Mouse (Mus musculus) lung, postnatal 0 days (tissue): ENCODE measurements around the gene Eci1. TPM values are rescaled to one million over a fixed set of nuclear protein-coding genes. Genes with fewer than 3 reads are reported as not detected.
A peak's percentile ranks its signal among the peaks of the same experiment; 100 is the strongest.
"Not testable (repeated sequence)": the region's sequence is repeated elsewhere in the genome, so short reads cannot be mapped to it uniquely, and the experiment has no call there.

Source experiments
- ATAC-seq: fragments of 200-750 bp; cut with Nextera tagmentation; 2 replicates; pipeline ENCODE4 v1.8.0; 2017; ENCODE audit warnings: moderate library complexity
- DNase-seq: peaks from one replicate; pipeline ENCODE4 v3.0.0-alpha.2; 2016; ENCODE audit warnings: low spot score
- H3K27ac ChIP-seq: fragments of 300-500 bp; sonication (generic); 2 replicates; pipeline ENCODE4 v1.5.1; 2014; ENCODE audit warnings: antibody characterized with exemption, mild to moderate bottlenecking, low read length, mixed read lengths
- H3K27me3 ChIP-seq: fragments of 300-500 bp; sonication (generic); replicated peaks from 2 replicates; pipeline ENCODE4 v1.6.1; 2014; ENCODE audit warnings: low read length, mixed read lengths; ENCODE audit not compliant: insufficient read depth
- H3K36me3 ChIP-seq: fragments of 300-500 bp; sonication (generic); 2 replicates; pipeline ENCODE4 v1.6.1; 2014; ENCODE audit warnings: low read length, mixed read lengths; ENCODE audit not compliant: insufficient read depth
- H3K4me1 ChIP-seq: fragments of 300-500 bp; sonication (generic); 2 replicates; pipeline ENCODE4 v1.6.1; 2014; ENCODE audit warnings: antibody characterized with exemption, low read depth, low read length, mixed read lengths; ENCODE audit not compliant: insufficient read depth
- H3K4me2 ChIP-seq: fragments of 300-500 bp; sonication (generic); replicated peaks from 2 replicates; pipeline ENCODE4 v1.6.1; 2014; ENCODE audit warnings: low read depth, mild to moderate bottlenecking, low read length, moderate library complexity, mixed read lengths
- H3K4me3 ChIP-seq: fragments of 300-500 bp; sonication (generic); 2 replicates; pipeline ENCODE4 v1.5.1; 2014; ENCODE audit warnings: low read depth, low read length
- H3K9ac ChIP-seq: fragments of 300-500 bp; sonication (generic); replicated peaks from 2 replicates; pipeline ENCODE4 v1.6.1; 2014; ENCODE audit warnings: low read depth, mild to moderate bottlenecking
- H3K9me3 ChIP-seq: fragments of 300-500 bp; sonication (generic); 2 replicates; pipeline ENCODE4 v1.6.1; 2016; ENCODE audit warnings: low read length, mixed read lengths
- CTCF ChIP-seq: IDR thresholded peaks from 2 replicates; pipeline ENCODE4 v1.5.1; 2016; ENCODE audit warnings: antibody characterized with exemption, mild to moderate bottlenecking
- EP300 ChIP-seq: IDR thresholded peaks from 2 replicates; pipeline ENCODE4 v1.6.1; 2016; ENCODE audit warnings: antibody characterized with exemption, mild to moderate bottlenecking, control low read depth
- WGBS: fragments of 180-500 bp; shearing (Covaris S2); extraction: QIAGEN DNeasy Blood & Tissue Kit; methylation state at CpG from one replicate; pipeline ENCODE4 v1.1.7; 2014; 5-methylcytosine and 5-hydroxymethylcytosine counted together
- polyA plus RNA-seq: library from polyadenylated mRNA; unstranded; fragments of >200 nt; fragmentation: Nextera tagmentation; extraction: Ambion mirVana; gene quantifications from 2 replicates; pipeline ENCODE4 v1.2.1, GENCODE M21; 2015

Gene Eci1
- polyA plus RNA-seq, 1 experiment from 2014 or later, result 81.7 TPM

DNA sequence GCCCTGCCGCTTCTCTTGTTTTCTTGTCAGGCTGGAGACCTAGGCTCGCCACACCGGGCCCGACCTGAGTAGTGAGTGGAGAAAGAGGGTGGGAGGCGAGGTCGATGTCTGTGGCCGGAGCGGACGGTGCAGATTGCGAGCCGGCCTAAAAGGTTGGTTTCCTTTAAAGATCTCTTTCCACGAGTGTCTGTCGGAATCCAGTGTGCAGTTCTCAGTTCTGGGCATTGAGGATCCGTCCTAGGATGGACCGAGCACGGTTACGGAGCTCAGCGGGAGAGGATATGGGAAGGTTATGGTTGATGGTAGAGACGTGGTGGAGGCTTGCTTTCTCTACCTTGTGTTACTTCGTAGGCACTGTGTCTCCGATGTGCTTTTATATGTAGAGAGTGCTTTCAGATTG is 11.4 kb upstream of the Eci1 start:
- no peak for DNase-seq
- peak overlapping the region; percentile 86 for H3K4me2 ChIP-seq
- WGBS, result under 1% methylated on average over 21 of the region's 21 CpGs
- no peak for ATAC-seq
- H3K27ac ChIP-seq, result peak overlapping the region; percentile 93
- H3K4me3 ChIP-seq, result peak overlapping the region; percentile 77
- H3K4me1 ChIP-seq, result peaks cover 9% of the 10 kb centered on the region; the same call in 1 of the 2 replicates
- no peaks in the 10 kb centered on the region for H3K27me3 ChIP-seq
- H3K9ac ChIP-seq, result peak overlapping the region; percentile 96
- TF ChIP-seq EP300 (no peak), CTCF (no peak)
- no peaks in the 10 kb centered on the region; the same call in 1 of the 2 replicates for H3K36me3 ChIP-seq
- no peaks in the 10 kb centered on the region for H3K9me3 ChIP-seq

- DNase-seq (no peak), ATAC-seq (no peak)
- 82% methylated on average over 3 of the region's 3 CpGs for WGBS
- Histone ChIP-seq H3K27me3 (no peaks in the 10 kb centered on the region), H3K36me3 (peaks cover 5% of the 10 kb centered on the region; the same call in 1 of the 2 replicates), H3K4me1 (peaks cover 9% of the 10 kb centered on the region; the same call in 1 of the 2 replicates), H3K27ac (no peak overlapping the region), H3K9me3 (no peaks in the 10 kb centered on the region), H3K9ac (no peak overlapping the region), H3K4me2 (peak overlapping the region; percentile 86), H3K4me3 (no peak overlapping the region)
- TF ChIP-seq CTCF, result no peak
- no peak for TF ChIP-seq EP300
These were observed 10.3 kb upstream of the Eci1 start for GRCm38 (mm10) chr17:24416051-24416652.

DNA sequence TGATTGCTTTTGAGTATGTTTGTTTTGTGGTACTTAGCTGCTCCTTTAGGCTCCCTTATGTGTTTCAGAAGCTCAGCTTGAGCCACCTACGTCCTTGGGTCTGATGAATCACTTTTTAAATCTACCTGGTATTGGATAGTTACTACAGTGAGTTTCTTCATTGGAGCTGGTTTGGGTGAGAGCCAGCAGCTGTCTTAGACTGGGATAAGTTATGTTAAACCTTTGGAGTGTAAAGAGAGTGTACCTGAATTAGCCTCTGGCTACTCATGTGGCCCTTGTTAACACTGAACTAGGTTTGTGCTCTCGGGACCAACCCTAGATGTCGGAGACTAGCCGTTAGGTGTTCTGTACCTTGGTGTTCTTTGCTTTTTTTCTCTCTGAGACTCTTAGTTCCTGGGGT is 3.3 kb upstream of the Eci1 start:
- H3K9ac ChIP-seq, result no peak overlapping the region
- TF ChIP-seq CTCF (no peak), EP300 (no peak)
- 89% methylated on average over 4 of the region's 4 CpGs for WGBS
- H3K4me3 ChIP-seq, result no peak overlapping the region
- no peaks in the 10 kb centered on the region for H3K9me3 ChIP-seq
- H3K27me3 ChIP-seq, result no peaks in the 10 kb centered on the region
- no peak for DNase-seq
- no peak for ATAC-seq
- H3K27ac ChIP-seq, result no peak overlapping the region
- H3K36me3 ChIP-seq, result peaks cover 14% of the 10 kb centered on the region; the same call in 1 of the 2 replicates
- H3K4me2 ChIP-seq, result no peak overlapping the region
- no peaks in the 10 kb centered on the region; the same call in 1 of the 2 replicates for H3K4me1 ChIP-seq

- no peaks in the 10 kb centered on the region for H3K9me3 ChIP-seq
- H3K27ac ChIP-seq, result no peak overlapping the region
- 95% methylated on average over 5 of the region's 5 CpGs for WGBS
- H3K9ac ChIP-seq, result no peak overlapping the region
- TF ChIP-seq EP300 (no peak), CTCF (no peak)
- H3K4me1 ChIP-seq, result no peaks in the 10 kb centered on the region; the same call in 1 of the 2 replicates
- H3K4me3 ChIP-seq, result no peak overlapping the region
- no peak overlapping the region for H3K4me2 ChIP-seq
- H3K36me3 ChIP-seq, result peaks cover 14% of the 10 kb centered on the region; the same call in 1 of the 2 replicates
- no peak for DNase-seq
- no peaks in the 10 kb centered on the region for H3K27me3 ChIP-seq
- ATAC-seq, result no peak
These were observed 2.0 kb upstream of the Eci1 start for GRCm38 (mm10) chr17:24424489-24424888.

- peaks cover 14% of the 10 kb centered on the region; the same call in 1 of the 2 replicates for H3K36me3 ChIP-seq
- H3K9me3 ChIP-seq, result not testable (repeated sequence)
These were observed 1.1 kb upstream of the Eci1 start for GRCm38 (mm10) chr17:24425326-24425725.

DNA sequence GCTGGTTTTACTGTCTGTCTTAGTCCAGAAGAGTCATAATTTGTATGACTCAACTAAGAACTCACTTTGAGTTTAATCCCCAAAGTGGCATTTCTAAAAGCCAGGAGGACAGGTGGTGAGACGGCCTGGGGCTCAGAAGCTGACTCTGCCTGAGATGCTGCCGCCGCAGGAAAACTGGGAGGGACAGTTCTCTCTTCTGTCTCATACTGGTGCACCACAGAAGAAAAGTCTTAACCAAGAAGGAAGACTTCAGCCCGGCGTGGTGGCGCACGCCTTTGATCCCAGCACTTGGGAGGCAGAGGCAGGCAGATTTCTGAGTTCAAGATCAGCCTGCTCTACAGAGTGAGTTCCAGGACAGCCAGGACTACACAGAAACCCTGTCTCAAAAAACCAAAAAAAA is 536 bp upstream of the Eci1 start:
- H3K9ac ChIP-seq, result no peak overlapping the region
- H3K4me2 ChIP-seq, result no peak overlapping the region; the same call in 1 of the 2 replicates
- 0 out of 2 replicates have a peak overlapping the region, but pooled peaks have one; percentile 89 for H3K27ac ChIP-seq
- no peaks in the 10 kb centered on the region; the same call in 1 of the 2 replicates for H3K4me1 ChIP-seq
- no peaks in the 10 kb centered on the region for H3K9me3 ChIP-seq
- H3K36me3 ChIP-seq, result peaks cover 11% of the 10 kb centered on the region; the same call in 1 of the 2 replicates
- ATAC-seq, result no peak
- H3K27me3 ChIP-seq, result no peaks in the 10 kb centered on the region
- WGBS, result 92% methylated on average over 7 of the region's 7 CpGs
- TF ChIP-seq EP300 (no peak), CTCF (no peak)
- DNase-seq, result no peak
- no peak overlapping the region for H3K4me3 ChIP-seq

More at GRCm38 (mm10) chr17:24425326-24425725, 1.1 kb upstream of the Eci1 start:
- not testable (repeated sequence) for H3K4me2 ChIP-seq, ATAC-seq, H3K27me3 ChIP-seq, H3K27ac ChIP-seq, H3K4me3 ChIP-seq, DNase-seq, H3K4me1 ChIP-seq, H3K9ac ChIP-seq
- WGBS, result 96% methylated on average over 4 of the region's 8 CpGs
